Mouse (Mus musculus) ovary, adult 18-20 months (tissue): Measurements from ENCODE around the gene Gm10160.

Experiments used
- DNase-seq: peaks from one replicate; pipeline ENCODE4 v3.0.0; 2022; ENCODE audit warnings: low spot score, mixed read lengths

Gm10160 gene

DNA sequence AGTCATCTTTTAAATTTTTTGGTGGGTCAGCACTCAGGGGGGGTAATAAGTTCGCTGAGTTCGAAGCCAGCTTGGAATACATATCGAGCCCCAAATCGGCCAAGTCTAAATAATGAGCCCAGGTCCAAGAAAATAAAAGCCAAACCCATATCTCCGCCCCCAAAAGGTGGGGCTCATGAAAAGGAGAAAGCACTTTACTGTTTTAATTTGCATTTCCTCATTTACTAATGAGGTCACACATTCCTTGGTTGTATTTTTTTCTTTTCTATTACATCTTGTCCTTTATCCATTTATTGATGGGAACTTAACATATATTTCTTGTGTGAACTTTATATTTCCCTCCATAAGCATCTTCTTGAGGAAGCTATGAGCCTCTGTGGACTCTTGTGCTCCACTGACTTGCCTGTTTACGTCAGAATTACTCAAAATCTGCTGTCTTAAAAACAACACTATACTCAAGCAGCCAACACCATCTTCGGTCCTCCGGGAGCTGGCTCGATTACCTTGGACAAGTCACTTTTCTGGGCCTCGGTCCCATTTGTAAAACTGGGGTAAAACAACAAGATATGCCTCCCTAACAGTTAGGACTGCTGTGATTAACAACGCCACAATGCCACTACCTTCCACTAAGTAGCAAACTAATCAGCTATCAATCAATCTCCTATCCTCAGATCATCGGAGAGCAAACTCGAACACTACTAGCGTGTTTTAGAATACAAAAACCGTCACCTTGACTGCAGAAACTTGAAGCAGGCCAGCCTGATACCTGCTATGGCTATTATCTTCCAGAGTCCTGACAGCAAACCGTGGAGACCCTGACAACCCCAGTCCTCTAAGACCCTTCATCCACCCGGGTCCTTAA is 27.6 kb downstream of the Gm10160 start:
- DNase-seq, result no peak

GRCm38 (mm10) chr7:81825381-81825780 is 30.2 kb downstream of the Gm10160 start:
- DNase-seq, result no peak

DNA sequence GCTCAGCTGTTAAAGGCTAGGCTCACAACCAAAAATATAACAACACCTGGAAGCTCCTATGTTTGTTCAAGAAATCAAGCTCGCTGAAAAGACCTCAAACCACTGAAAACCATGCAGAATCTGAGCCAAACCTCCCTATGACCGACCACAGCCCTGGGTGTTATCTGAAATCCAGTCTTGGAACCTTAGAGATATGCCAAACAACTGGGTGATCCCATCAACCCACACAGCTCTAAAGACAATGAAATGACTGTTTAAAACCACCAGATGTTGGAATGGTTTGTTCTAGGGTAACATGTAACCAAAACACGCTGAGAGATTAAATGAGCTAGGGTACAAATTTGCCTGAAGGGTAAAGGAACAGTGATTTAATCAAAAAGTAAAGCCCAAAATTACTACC is 30.7 kb downstream of the Gm10160 start:
- no peak for DNase-seq

DNA sequence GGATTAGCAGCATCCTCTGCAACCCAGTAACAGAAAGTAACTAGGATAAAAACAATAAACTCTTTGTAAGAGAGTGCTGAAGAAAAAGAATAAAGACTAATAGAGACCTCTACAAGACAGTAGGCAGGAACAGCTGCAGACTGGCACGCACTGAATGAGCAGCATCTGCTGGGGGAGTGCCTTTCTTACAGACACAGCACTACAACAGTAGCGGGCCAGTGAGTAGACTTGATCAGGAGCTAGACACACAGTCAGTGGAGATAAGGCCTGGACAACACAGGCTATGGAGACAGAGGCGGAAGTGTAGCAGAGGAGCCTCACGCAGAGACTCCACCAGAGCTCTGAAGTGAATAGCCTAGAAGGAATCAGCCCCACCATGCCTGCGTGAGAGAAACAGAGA is 49.5 kb downstream of the Gm10160 start:
- no peak for DNase-seq
